ENCODE assay signal across 8 mouse cellular contexts in the genomic region with DNA sequence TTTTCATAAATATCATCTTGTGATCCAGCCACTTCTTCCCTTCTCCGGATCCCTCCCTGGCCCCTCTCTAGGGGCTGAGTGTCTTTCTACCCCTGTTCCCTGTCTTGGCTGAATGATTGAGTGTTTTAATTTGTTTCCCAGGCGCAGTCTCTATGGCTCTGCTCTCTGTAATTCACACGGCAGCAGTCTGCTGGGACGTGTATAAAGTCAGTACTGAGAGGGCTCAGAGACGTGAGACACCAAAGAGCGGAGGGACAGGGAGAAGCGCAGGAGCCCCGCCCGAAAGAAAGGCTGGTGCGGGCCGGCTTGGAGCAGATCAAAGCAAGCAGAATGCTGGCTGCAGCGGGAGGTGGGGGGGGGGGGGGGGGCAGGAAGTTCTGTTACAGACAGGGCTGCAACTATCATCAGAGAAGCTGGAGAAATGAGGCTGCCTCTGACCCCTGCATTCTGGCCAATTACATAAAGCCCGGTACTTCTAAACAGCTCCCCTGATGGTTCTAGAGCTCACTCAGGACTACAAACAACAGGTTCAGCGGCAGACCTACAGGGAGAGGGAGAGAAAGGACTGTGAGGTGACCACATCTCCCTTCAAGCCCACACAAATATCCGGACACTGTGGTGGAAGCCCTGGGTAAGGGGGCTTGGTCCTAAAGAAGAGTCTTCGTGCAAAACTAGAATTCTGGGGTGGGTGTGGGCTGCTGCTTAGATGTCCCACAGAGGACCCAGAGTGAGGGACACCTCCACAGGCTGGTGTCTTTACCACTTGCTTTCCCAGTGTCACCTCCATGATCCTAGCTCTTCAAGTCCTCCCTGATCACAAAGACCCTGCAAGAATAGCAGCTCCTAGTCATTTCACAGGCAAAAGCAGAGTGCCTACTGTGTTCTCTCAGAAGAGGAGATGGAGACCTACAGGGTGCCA. TPM values are rescaled to one million over a fixed set of nuclear protein-coding genes. Genes with fewer than 3 reads are reported as not detected.
DNase-seq lines count a peak whose midpoint lies in the region; ATAC-seq and TF ChIP-seq lines count a peak whose summit lies in the region.

No protein-coding gene starts in this region.

- peak overlapping the region; percentile 60 for H3K4me3 ChIP-seq in testis, adult 2 months (ENCODE audit: control insufficient read depth, low read depth, low read length)
- H3K4me3 ChIP-seq in forebrain, embryonic 15.5 days, result no peak overlapping the region

- 2% methylated on average over 16 of the region's 16 CpGs for WGBS in forebrain, embryonic 15.5 days

- 0 out of 2 replicates have a peak overlapping the region, but pooled peaks have one; percentile 10 for H3K9ac ChIP-seq in forebrain, embryonic 15.5 days (replicated peaks)

- no peak for TF ChIP-seq CTCF in testis, adult 2 months (IDR thresholded peaks at IDR 0.05; ENCODE audit: control insufficient read depth, insufficient read depth, insufficient replicate concordance, low read depth, low read length)

- H3K4me2 ChIP-seq in forebrain, embryonic 15.5 days (replicated peaks), result peak overlapping the region; percentile 28

- no peaks in the 10 kb centered on the region for H3K27me3 ChIP-seq in testis, adult 2 months (ENCODE audit: control insufficient read depth, insufficient read depth, low read length)
- H3K27me3 ChIP-seq in forebrain, embryonic 15.5 days, result no peaks in the 10 kb centered on the region

- no peak overlapping the region for H3K27ac ChIP-seq in testis, adult 2 months (ENCODE audit: control insufficient read depth, insufficient read depth, low read depth, low read length)
- H3K27ac ChIP-seq in forebrain, embryonic 15.5 days (replicated peaks), result no peak overlapping the region

- TF ChIP-seq POLR2A in testis, adult 2 months (IDR thresholded peaks at IDR 0.05; ENCODE audit: control insufficient read depth, low read depth, low read length), result no peak

- H3K36me3 ChIP-seq in testis, adult 2 months (ENCODE audit: control insufficient read depth, insufficient read depth, low read length), result no peaks in the 10 kb centered on the region
- H3K36me3 ChIP-seq in forebrain, embryonic 15.5 days, result no peaks in the 10 kb centered on the region

- H3K4me1 ChIP-seq in testis, adult 2 months (ENCODE audit: control insufficient read depth, insufficient read depth, low read length), result peaks cover 10% of the 10 kb centered on the region
- H3K4me1 ChIP-seq in forebrain, embryonic 15.5 days, result peaks cover 17% of the 10 kb centered on the region

- ATAC-seq in forebrain, embryonic 15.5 days (replicated peaks), result peak; percentile 73
- ATAC-seq in megakaryocyte progenitor cell, adult 5-6 weeks (replicated peaks; ENCODE audit: poor library complexity), result 0 out of 2 replicates have a peak, but pooled peaks have one; percentile 29

- no peaks in the 10 kb centered on the region for H3K9me3 ChIP-seq in forebrain, embryonic 15.5 days

- no peak for DNase-seq in testis, postnatal 10 days (ENCODE audit: low spot score)
- DNase-seq in kidney, adult 9 months, result peak; percentile 16
- DNase-seq in thymus, postnatal 0 days (ENCODE audit: low spot score), result peak; percentile 56
- DNase-seq in right cerebral cortex, postnatal 36 days (ENCODE audit: low spot score in 2 of 2), result no peak
- DNase-seq in testis, postnatal 14 days (ENCODE audit: low spot score), result no peak

RNA-seq across cellular contexts. Expression of gene Parp1, which starts 20.7 kb away (rescaled TPM):
- 39.9 and 47.5 TPM in 2 replicates for polyA plus RNA-seq in testis, adult 2 months (2012; rRNA removed)
- 144 and 147 TPM in 2 replicates for polyA plus RNA-seq in forebrain, embryonic 15.5 days (2015; fragmentation: Nextera tagmentation; extraction: Ambion mirVana)
- total RNA-seq in megakaryocyte progenitor cell, adult 5-6 weeks (2015), result 70.0 and 71.1 TPM in 2 replicates
- total RNA-seq in megakaryocyte progenitor cell, adult 5-6 weeks (2017), result 194 and 197 TPM in 2 replicates
- polyA plus RNA-seq in thymus, postnatal 0 days (2015; fragmentation: Nextera tagmentation; extraction: Ambion mirVana), result 86.1 and 90.0 TPM in 2 replicates

Comparison
In these comparisons a context has a peak if more than half of its experiments do, and no peak if none do; other contexts are left out.
1. DNase-seq: peak in kidney, adult 9 months (single experiment) and thymus, postnatal 0 days (single experiment); none in testis, postnatal 10 days (single experiment), right cerebral cortex, postnatal 36 days (0 of 2) and testis, postnatal 14 days (single experiment).